Mouse (Mus musculus): ENCODE measurements at regions not wholly inside any gene's neighbourhood (a gene's known extent, or its start where the extent isn't known, plus 50 kb on each side); places are given as distances from the start of the nearest gene placed in this dataset.

DNA sequence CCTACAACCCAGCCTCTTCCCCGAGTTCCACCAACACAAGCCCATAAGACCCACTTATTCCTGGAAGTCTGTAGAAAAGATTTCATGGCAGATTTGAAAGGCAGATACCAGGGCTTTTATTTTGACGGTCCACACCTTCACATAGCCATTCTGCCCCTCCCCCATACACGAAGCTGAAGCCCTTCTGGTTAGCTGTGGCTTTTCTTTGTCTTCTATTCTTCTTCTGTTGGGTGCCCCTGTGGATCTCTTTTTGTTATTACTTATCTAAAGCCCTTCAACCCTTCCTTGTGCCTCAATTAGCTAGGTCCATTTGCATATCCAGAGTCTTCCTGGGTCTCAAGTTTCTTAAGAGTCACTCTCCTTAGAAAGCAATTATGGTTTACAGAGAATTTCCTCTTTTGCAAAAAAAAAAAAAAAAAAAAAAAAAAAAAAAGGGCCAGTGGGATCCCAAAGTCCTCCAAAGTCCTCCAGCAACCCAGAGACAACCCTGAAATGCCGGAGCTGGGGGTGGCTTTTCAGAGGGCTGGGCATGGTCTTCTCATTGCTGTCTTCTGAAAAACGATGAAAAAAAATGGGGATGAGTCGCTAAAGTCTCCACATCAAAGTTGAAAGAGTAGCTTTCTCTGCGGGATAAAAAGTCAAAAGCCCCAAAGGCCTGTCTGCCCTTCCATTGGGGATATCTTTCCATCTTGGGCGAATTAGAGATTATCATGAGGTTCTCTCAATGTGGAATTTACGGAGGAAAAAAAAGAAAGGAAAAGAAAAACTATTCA, 199.0 kb downstream of the Pten start:
- Histone ChIP-seq H3K36me3 (replicated peaks; ENCODE audit: control insufficient read depth, insufficient read depth, low read depth, low read length) (no peaks in the 10 kb centered on the region), H3K9me3 (replicated peaks; ENCODE audit: control insufficient read depth, low read length) (no peaks in the 10 kb centered on the region), H3K4me3 (ENCODE audit: low read depth, low read length) (peak overlapping the region; percentile 0; the same call in 1 of the 2 replicates), H3K9ac (replicated peaks; ENCODE audit: low read length) (no peak overlapping the region), H3K4me1 (ENCODE audit: control insufficient read depth, insufficient read depth, low read length) (no peaks in the 10 kb centered on the region; the same call in 1 of the 2 replicates), H3K27me3 (ENCODE audit: control insufficient read depth, insufficient read depth, low read length) (no peaks in the 10 kb centered on the region), H3K4me2 (ENCODE audit: low read depth, low read length) (peak overlapping the region; percentile 37; the same call in 1 of the 2 replicates), H3K27ac (replicated peaks; ENCODE audit: low read depth, low read length) (no peak overlapping the region)
- WGBS: 4% methylated on average over 9 of the region's 9 CpGs
- peak; percentile 48 for DNase-seq (ENCODE audit: low spot score)
- ATAC-seq (replicated peaks; ENCODE audit: insufficient number of reproducible peaks, low FRiP score, low TSS enrichment, low read depth): no peak

DNA sequence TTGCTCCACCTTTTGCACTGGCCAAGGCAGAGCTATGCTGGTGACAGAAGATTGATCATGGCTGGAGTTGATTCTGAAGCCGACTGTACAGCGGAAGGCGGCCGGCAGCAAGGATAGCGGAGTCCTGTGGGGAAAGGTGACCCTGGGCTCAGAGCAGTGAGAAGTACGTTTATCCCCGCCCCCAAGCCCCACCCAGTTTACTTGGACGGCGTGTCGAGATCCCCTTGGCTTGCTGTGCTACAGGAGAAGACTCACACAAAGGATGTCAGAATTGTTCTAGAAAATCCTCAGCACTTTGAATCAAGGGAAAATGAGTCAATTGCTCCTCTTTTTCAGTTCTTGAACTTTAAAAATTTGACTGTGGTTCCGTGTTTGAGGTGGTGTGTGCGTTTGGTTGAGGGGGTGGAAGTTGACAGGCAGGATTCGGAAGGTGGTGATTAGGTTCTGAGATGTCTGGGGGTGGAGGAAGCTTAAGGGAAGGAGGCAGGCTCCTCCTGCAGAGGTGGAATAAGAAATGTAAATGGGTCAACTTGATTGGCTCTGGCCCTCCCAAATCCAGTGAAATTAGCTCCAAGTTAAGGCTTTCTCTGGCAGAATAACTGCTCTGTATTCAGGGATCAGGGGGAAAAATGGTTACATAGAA, 199.7 kb downstream of the Pten start:
- peak overlapping the region; percentile 0; the same call in 1 of the 2 replicates for H3K4me3 ChIP-seq (ENCODE audit: low read depth, low read length)
- H3K27me3 ChIP-seq (ENCODE audit: control insufficient read depth, insufficient read depth, low read length): no peaks in the 10 kb centered on the region
- DNase-seq (ENCODE audit: low spot score): peak; percentile 32
- 3% methylated on average over 13 of the region's 13 CpGs for WGBS
- no peaks in the 10 kb centered on the region for H3K36me3 ChIP-seq (replicated peaks; ENCODE audit: control insufficient read depth, insufficient read depth, low read depth, low read length)
- H3K9me3 ChIP-seq (replicated peaks; ENCODE audit: control insufficient read depth, low read length): no peaks in the 10 kb centered on the region
- H3K4me1 ChIP-seq (ENCODE audit: control insufficient read depth, insufficient read depth, low read length): no peaks in the 10 kb centered on the region; the same call in 1 of the 2 replicates
- no peak overlapping the region for H3K9ac ChIP-seq (replicated peaks; ENCODE audit: low read length)
- H3K4me2 ChIP-seq (ENCODE audit: low read depth, low read length): peak overlapping the region; percentile 37; the same call in 1 of the 2 replicates
- no peak overlapping the region for H3K27ac ChIP-seq (replicated peaks; ENCODE audit: low read depth, low read length)
- ATAC-seq (replicated peaks; ENCODE audit: insufficient number of reproducible peaks, low FRiP score, low TSS enrichment, low read depth): no peak

- Histone ChIP-seq H3K27ac (replicated peaks; ENCODE audit: low read depth, low read length) (no peak overlapping the region), H3K27me3 (ENCODE audit: control insufficient read depth, insufficient read depth, low read length) (no peaks in the 10 kb centered on the region), H3K4me1 (ENCODE audit: control insufficient read depth, insufficient read depth, low read length) (no peaks in the 10 kb centered on the region; the same call in 1 of the 2 replicates), H3K36me3 (replicated peaks; ENCODE audit: control insufficient read depth, insufficient read depth, low read depth, low read length) (no peaks in the 10 kb centered on the region), H3K9me3 (replicated peaks; ENCODE audit: control insufficient read depth, low read length) (no peaks in the 10 kb centered on the region), H3K4me2 (ENCODE audit: low read depth, low read length) (no peak overlapping the region), H3K9ac (replicated peaks; ENCODE audit: low read length) (no peak overlapping the region), H3K4me3 (ENCODE audit: low read depth, low read length) (no peak overlapping the region)
- ATAC-seq (replicated peaks; ENCODE audit: insufficient number of reproducible peaks, low FRiP score, low TSS enrichment, low read depth) (no peak), DNase-seq (ENCODE audit: low spot score) (no peak)
- 94% methylated on average over 4 of the region's 4 CpGs for WGBS
Observed at GRCm38 (mm10) chr19:32958276-32958675, 201.0 kb downstream of the Pten start.

DNA sequence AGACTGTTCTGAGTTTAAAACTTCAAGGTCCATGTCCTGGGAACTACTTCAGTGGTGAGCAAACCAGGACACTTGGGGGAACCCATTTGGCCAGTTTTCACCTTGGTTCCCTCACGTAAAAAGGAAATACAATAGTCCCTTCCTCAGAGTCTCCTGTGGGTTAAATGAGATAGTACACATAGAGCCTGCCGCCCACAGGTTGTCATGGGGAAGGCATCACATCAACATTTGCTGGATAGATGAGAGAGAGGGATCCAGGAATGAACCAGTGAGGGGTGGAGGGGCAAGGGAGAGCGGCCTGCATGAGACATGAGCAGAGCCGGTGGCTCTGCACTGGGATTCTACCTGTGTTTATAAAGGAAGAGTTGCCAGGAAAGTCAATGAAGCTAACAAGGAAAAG, 201.5 kb downstream of the Pten start:
- Histone ChIP-seq H3K4me2 (ENCODE audit: low read depth, low read length) (no peak overlapping the region), H3K27me3 (ENCODE audit: control insufficient read depth, insufficient read depth, low read length) (no peaks in the 10 kb centered on the region), H3K4me1 (ENCODE audit: control insufficient read depth, insufficient read depth, low read length) (no peaks in the 10 kb centered on the region; the same call in 1 of the 2 replicates), H3K27ac (replicated peaks; ENCODE audit: low read depth, low read length) (no peak overlapping the region), H3K36me3 (replicated peaks; ENCODE audit: control insufficient read depth, insufficient read depth, low read depth, low read length) (no peaks in the 10 kb centered on the region), H3K4me3 (ENCODE audit: low read depth, low read length) (no peak overlapping the region), H3K9me3 (replicated peaks; ENCODE audit: control insufficient read depth, low read length) (no peaks in the 10 kb centered on the region), H3K9ac (replicated peaks; ENCODE audit: low read length) (no peak overlapping the region)
- 90% methylated on average over 4 of the region's 4 CpGs for WGBS
- ATAC-seq (replicated peaks; ENCODE audit: insufficient number of reproducible peaks, low FRiP score, low TSS enrichment, low read depth) (no peak), DNase-seq (ENCODE audit: low spot score) (no peak)

- no peak overlapping the region for H3K9ac ChIP-seq (replicated peaks; ENCODE audit: low read length)
- no peaks in the 10 kb centered on the region for H3K4me1 ChIP-seq (ENCODE audit: control insufficient read depth, insufficient read depth, low read length)
- H3K9me3 ChIP-seq (replicated peaks; ENCODE audit: control insufficient read depth, low read length): no peaks in the 10 kb centered on the region
Observed at GRCm38 (mm10) chr19:32959844-32960195, 202.5 kb downstream of the Pten start.

GRCm38 (mm10) chr19:32960196-32960947, 203.1 kb downstream of the Pten start:
- no peaks in the 10 kb centered on the region for H3K27me3 ChIP-seq (ENCODE audit: control insufficient read depth, insufficient read depth, low read length)
- WGBS: 66% methylated on average over 9 of the region's 9 CpGs
- no peak overlapping the region for H3K27ac ChIP-seq (replicated peaks; ENCODE audit: low read depth, low read length)
- H3K9me3 ChIP-seq (replicated peaks; ENCODE audit: control insufficient read depth, low read length): no peaks in the 10 kb centered on the region
- H3K36me3 ChIP-seq (replicated peaks; ENCODE audit: control insufficient read depth, insufficient read depth, low read depth, low read length): no peaks in the 10 kb centered on the region
- H3K4me2 ChIP-seq (ENCODE audit: low read depth, low read length): no peak overlapping the region
- H3K9ac ChIP-seq (replicated peaks; ENCODE audit: low read length): no peak overlapping the region
- H3K4me1 ChIP-seq (ENCODE audit: control insufficient read depth, insufficient read depth, low read length): no peaks in the 10 kb centered on the region
- ATAC-seq (replicated peaks; ENCODE audit: insufficient number of reproducible peaks, low FRiP score, low TSS enrichment, low read depth) (no peak), DNase-seq (ENCODE audit: low spot score) (no peak)
- no peak overlapping the region for H3K4me3 ChIP-seq (ENCODE audit: low read depth, low read length)

More at GRCm38 (mm10) chr19:32959844-32960195, 202.5 kb downstream of the Pten start:
- H3K4me3 ChIP-seq (ENCODE audit: low read depth, low read length): no peak overlapping the region
- WGBS: 61% methylated on average over 5 of the region's 5 CpGs
- no peak overlapping the region for H3K27ac ChIP-seq (replicated peaks; ENCODE audit: low read depth, low read length)
- H3K36me3 ChIP-seq (replicated peaks; ENCODE audit: control insufficient read depth, insufficient read depth, low read depth, low read length): no peaks in the 10 kb centered on the region
- H3K27me3 ChIP-seq (ENCODE audit: control insufficient read depth, insufficient read depth, low read length): no peaks in the 10 kb centered on the region
- DNase-seq (ENCODE audit: low spot score) (no peak), ATAC-seq (replicated peaks; ENCODE audit: insufficient number of reproducible peaks, low FRiP score, low TSS enrichment, low read depth) (no peak; the same call in 1 of the 2 replicates)
- H3K4me2 ChIP-seq (ENCODE audit: low read depth, low read length): no peak overlapping the region

DNA sequence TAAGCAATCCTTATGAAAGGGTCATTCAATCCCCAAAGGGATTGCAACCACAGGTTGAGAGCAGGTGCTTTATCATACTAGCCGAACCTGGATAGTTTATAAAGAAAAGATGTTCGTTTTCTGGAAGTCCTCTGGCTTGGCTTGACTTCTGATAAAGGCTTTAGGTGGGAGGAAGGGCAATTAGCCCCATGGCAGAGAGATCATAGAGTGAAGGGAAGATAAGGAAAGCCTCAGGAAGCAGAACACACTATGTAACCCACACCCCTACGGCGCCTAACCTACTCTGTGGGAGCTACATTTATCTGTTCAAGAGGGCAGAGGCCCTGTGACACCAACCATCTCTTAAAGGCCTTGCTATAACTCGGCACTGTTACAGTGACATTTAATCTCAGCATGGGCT, 204.2 kb downstream of the Pten start:
- DNase-seq (ENCODE audit: low spot score): no peak
- H3K36me3 ChIP-seq (replicated peaks; ENCODE audit: control insufficient read depth, insufficient read depth, low read depth, low read length): no peaks in the 10 kb centered on the region
- WGBS: 80% methylated on average over 5 of the region's 5 CpGs

More for the DNA sequence above, 204.2 kb downstream of the Pten start:
- Histone ChIP-seq H3K27ac (replicated peaks; ENCODE audit: low read depth, low read length) (no peak overlapping the region), H3K9me3 (replicated peaks; ENCODE audit: control insufficient read depth, low read length) (no peaks in the 10 kb centered on the region), H3K4me1 (ENCODE audit: control insufficient read depth, insufficient read depth, low read length) (no peaks in the 10 kb centered on the region), H3K4me3 (ENCODE audit: low read depth, low read length) (no peak overlapping the region), H3K9ac (replicated peaks; ENCODE audit: low read length) (no peak overlapping the region), H3K4me2 (ENCODE audit: low read depth, low read length) (no peak overlapping the region), H3K27me3 (ENCODE audit: control insufficient read depth, insufficient read depth, low read length) (no peaks in the 10 kb centered on the region)
- no peak for ATAC-seq (replicated peaks; ENCODE audit: insufficient number of reproducible peaks, low FRiP score, low TSS enrichment, low read depth)

Measured in embryonic facial prominence, embryonic 11.5 days (tissue).